Mouse (Mus musculus) testis, postnatal 10 days (tissue): ENCODE data around the gene Otof.

Experiments
- DNase-seq: peaks from one replicate; pipeline ENCODE4 v3.0.0; 2021; ENCODE audit warnings: low spot score

The Otof gene

DNA sequence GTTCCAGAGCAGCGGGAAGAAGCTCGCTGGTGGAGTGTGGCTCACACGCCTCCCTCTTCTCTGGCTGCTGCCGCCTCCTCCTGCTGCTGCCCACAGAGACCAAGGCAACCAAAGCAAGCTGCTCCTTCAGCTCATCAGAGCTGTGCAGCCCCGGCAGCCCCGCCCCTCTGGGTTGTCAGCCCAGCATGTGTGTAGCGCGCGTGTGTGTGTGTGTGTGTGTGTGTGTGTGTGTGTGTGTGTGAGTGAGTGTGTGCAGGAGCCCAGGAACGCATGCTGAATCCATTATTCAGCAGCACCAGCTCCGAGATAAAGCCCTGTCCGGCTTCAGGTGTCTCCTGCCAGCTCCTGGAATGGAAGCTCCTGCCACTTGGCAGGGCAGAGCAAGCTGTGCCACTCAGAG lies at the start of gene Otof:
Gene Otof, minus strand, starts transcription at position 112 of the 400 bp plus-strand sequence.
- peak; percentile 61 for DNase-seq

DNA sequence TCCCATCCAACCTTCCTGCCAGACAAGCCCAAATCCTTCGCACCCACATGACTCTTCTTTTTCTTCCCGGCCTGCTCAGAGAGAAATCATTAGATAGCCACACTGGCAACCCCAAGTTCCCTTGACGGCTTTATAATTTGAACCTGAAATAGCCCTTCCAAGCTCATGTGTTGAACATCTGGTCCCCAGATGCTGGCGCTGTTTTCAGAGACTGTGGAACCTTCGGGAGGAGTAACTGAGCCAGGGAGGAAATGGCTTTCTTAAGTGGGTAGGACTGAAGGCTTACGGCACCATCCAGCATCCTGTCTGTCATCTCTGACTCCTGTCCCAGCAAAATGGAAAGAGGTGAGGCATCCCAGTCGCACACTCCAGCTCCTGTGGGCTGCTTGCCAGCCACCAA lies 35.6 kb upstream of the Otof start:
- no peak for DNase-seq

DNA sequence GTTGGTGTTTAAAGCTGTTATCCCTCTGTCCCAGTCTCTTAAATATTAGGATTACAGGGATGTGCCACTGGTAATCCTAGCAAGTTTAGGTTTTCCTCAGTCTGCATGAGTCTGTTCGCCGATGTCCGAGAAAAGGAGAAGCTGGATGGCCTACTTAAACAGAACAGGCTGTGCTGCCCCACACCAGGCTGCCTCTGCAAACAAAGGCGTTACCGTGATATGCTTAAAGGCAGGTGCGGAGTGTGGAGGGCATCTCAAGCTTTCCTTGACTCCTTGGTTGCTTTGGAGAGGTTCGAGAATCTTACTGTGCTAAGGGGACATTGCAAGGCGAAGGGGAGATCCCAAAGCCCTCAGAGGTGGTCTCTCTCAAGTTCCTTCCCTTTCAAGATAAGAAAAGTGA lies 35.1 kb upstream of the Otof start:
- DNase-seq, result no peak

GRCm38 (mm10) chr5:30495288-30495687 lies 33.6 kb upstream of the Otof start:
- no peak for DNase-seq

DNA sequence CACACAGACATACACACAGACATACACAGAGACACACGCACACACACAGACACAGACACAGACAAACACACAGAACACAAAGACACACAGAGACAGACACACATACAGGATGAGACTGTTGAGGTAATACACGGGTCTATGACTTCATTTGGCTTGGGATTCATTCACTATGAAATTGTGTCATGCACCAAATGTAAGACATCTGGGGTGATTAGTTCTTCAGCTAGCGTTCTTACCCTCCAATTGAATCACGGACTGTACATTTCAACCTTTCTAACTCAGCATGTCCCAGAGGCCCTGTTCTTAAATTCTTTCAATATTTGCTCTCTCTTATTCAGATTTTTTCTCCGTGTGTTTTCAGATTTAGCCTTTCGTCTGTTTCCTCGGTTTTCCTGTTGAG lies 32.9 kb upstream of the Otof start:
- DNase-seq, result no peak

DNA sequence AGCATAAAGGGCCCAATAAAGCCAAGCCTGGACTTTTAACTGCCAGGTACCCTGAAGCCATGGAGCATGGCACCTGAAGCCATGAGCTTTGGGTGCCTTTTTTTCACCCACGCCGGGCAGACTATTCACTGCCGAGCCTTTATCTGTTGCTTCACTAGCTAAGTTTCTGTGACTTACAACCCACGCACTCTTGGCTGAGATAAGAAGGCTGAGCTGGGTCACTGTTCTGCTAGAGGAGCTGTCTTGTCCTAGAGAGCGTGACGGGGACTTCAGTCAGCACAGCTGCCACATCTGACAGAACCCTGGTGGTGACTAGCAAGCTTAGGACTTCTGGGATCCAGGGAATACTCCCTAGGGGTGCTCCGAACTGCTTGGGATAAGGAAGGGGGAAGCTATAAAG lies 32.0 kb upstream of the Otof start:
- no peak for DNase-seq

DNA sequence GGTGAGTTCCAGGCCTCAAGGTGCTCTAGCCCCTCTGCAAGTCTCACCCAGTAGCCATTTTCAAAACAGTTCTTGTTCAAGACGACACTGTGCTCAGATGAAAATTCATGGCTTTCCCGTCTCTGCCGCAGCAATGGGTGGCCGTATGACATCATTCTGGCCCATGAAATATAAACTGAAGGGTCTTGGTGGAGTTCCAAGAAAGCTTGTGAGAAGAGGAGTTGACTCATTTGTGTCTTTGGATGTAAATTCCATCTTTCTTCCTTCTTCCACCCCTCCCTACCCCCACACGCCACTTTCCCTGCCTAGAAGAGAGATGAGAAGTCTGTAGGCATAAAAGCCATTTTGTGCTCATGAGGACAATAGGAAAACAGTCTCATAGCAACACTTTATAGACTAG lies 29.1 kb upstream of the Otof start:
- no peak for DNase-seq

GRCm38 (mm10) chr5:30490215-30490614 lies 28.5 kb upstream of the Otof start:
- no peak for DNase-seq

DNA sequence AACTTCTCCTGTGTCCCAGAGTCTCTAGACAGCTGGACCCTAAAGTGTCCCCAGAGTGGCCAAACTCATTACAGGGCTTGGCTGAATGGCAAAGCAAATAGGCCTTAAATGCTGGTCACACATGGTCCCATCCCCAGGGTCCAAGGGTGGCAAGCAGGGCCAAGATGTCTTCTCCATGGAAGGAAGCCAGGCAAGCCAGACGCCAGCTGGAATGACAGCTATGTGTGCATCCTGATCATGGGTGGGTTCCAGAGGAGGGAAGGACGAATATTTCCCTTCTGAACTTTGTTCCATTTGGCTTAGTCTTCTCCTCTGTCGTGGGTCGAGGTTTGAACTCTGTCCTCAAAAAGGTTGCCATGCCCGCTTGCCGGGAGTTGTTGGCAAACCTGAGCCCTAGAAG lies 23.4 kb upstream of the Otof start:
- no peak for DNase-seq

- DNase-seq, result no peak
Observed at GRCm38 (mm10) chr5:30484591-30484990, 22.9 kb upstream of the Otof start.

DNA sequence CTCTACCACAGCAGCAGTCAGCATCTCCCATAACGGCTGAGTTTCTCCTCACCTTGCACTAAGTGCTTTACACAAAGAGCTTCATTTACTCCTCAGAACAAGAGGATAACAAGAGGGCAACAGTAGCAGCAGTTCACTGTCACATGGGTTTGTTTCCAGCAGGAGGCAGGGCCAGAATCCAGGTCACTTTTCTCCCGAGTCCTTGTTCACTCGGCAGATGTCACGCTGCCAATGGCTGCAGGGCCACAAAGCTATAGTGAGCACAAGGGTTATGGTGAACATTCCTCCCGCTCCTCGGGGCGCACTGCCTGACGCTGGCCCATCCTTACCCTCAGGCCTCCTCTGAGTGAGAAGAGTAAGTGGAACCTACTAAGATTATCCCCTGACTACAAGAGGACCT lies 21.8 kb upstream of the Otof start:
- DNase-seq, result no peak

DNA sequence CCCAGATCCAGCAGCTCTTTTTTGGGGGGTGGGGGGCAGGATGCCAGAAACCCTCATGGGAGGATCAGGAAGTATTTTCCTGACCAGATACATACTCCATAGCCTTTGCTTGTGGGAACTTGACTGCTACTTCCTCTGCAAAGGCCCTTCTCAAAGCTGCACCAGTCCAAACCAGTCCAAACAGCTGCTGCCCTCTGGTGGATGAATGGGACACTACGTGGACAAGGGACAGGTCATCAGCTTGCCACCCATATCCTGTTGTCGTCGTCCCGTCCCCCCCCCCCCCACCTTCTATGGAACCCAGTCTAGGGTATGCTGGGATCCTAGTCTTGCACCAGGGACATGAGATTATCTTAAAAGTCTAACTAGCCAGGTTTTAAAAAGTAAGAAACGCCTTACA lies 20.6 kb upstream of the Otof start:
- DNase-seq, result peak; percentile 85

GRCm38 (mm10) chr5:30476534-30476933 lies 14.8 kb upstream of the Otof start:
- no peak for DNase-seq

DNA sequence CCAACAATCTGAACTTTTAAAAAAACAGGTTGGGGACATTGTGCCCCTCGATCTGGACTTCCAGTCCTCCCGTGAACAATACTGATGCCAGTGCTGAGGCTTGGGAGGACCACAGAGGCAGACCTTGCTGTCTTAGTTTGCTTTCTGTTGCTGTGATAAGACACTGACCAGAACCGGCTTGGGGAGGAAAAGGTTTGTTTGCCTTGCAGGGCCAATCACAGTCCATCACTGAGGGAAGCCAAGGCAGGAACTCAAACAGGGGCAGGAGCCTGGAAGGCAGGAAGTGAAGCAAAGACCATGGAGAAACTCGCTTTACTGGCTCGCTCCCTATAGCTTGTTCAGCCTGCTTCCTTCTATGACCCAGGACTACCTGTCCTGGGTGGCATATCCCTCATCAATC lies 10.4 kb upstream of the Otof start:
- no peak for DNase-seq

- DNase-seq, result no peak
Observed at GRCm38 (mm10) chr5:30470454-30470853, 8.7 kb upstream of the Otof start.

GRCm38 (mm10) chr5:30466315-30466714 lies 4.6 kb upstream of the Otof start:
- no peak for DNase-seq

- no peak for DNase-seq
Observed at GRCm38 (mm10) chr5:30465861-30466260, 4.1 kb upstream of the Otof start, which contains the start of gene 1700001C02Rik. 1700001C02Rik (plus strand) TSS chr5:30466047.

DNA sequence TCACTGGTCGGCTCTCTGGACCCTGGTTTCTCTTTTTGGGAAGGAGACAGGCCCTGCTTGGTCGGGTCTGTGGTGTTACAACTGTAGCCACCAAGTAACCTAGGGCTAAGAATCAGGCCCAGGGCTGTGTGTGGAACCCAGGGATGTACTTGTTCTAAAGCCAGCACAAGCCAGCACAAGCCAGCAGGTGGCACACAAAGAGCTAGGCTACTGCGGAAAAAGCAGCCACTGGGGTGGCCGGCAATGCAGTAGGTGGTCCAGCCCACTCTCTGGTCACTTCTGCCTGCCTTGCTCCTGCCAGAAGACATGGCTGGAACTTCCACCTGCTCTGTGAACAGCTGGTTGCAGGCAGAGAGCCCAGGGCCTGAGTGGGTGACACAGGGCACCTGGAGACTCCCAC lies 1.6 kb downstream of the Otof start:
- DNase-seq, result no peak

DNA sequence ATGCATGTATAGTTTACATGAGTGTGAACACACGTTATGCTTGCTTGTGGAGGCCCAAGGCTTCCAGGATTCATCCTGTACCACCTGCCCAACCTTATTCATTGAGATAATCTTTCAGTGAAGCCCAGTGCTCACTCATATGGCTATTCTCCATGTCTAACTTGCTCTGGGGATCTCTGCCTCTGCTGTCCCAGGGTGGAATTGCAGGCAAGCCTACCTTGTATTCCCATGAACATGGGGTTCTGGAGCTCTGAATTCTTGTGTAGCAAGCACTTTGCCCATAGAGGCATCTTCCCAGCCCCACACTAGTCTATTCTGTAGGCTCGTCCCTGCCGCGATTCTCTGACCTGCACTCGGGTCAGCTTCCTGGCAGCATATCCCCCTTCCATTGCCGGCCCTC lies 5.7 kb downstream of the Otof start:
- DNase-seq, result no peak

DNA sequence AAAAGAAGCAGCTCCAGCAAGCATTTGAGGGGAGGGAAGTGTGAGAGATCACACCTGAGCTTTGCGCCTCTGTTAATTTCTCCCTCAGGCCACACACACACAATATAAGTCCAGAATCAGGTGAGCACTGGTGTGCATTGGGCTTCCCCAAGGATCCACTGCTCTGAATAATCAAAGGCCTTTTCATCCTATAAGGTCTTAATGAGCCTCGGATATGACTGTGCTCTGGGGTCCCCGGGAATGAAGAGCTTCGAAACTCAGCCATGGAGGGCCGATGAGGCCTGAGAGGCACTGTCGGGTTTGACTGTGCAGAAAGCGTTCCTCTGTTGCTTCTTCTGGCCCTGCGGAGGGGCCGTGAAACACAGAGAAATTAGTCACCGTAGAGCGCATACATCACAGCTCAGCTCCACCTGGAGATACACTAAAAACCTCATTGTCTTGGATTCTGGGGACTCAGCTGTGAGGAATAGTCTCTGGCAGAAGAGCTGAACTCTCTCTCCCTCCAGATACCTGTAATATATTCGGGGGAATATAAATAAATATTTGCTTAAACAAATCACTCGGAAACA lies 17.3 kb downstream of the Otof start:
- DNase-seq, result no peak

DNA sequence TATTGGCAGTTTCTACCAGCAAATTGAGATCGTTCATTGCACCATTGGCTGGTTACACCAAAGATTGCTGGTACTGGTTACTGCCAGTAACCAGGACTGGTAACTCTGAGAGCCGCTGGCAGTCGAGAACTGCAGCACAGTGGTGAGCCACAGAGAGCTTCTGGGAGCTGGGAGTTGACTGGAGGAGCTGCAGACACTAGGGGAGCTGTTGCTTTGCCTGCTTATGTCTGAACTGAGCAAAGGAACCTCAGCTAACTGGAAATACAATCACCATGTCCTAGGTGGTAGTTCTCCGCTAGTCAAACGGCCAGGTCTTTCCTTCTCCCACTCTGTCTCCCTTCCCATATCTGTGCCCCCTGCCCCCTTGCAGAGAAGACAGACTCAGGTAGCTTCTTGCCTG lies 19.5 kb downstream of the Otof start:
- DNase-seq, result no peak

DNA sequence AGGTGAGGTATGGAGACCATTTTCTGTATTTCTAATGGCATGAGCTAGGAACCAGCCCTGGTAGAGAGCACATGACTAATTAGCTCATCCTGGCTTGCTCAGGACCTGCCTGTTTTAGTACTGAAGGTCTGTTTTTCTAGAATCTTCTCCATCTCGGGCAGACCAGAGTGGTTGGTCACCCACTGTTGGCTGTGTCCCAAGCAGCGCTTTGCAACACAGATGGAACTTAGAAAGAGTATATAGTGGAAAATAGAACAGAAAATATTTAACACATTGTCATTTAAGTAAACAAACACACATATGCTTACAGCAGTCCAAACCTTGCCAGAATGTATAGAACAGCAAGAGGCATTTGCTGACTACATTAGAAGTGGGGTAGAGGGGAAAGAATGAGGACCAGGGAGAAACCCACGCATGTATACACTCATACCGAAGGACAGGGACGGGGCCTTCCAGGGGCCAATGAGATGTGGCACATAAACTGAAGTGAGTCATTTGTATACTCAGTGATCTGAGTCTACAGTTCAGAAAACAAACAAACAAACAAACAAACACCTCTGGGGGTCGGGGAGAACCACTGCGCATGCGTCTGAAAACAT lies 21.3 kb downstream of the Otof start:
- no peak for DNase-seq

GRCm38 (mm10) chr5:30438931-30439330 lies 22.8 kb downstream of the Otof start:
- DNase-seq, result no peak

DNA sequence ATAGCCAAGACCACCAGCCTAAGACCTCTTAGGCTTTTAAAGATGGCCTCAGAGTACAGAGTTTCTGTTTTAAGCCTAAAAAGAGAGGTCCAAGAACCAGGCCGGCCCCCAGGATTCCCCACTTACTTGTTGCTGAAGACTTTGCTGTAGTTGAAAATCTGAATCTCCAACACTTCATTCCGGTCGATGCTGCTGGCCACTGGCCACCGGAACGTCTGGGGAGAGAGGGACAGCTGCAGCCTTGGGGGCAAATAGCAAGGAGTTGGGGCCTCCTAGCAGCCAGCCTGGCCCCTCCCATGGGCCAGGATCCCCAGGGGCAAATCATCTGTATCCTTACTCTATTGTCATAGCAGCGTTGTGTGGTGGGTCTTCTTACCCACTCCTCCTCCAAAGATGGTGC lies 34.3 kb downstream of the Otof start:
- DNase-seq, result no peak
